Mouse (Mus musculus) left cerebral cortex, postnatal 14 days (tissue): ENCODE results near the gene Ube2m. TPM values are rescaled to one million over a fixed set of nuclear protein-coding genes. Genes with fewer than 3 reads are reported as not detected.

Experiments used
- DNase-seq, 2 experiments: peaks; one replicate each; pipeline ENCODE4 v3.0.0; 2021 to 2022; ENCODE audit warnings: low spot score in 2 of 2, mixed read lengths in 1 of 2
- intact Hi-C: fragments of 180-260 bp; cut with DNase I; formaldehyde crosslinking; loops from one replicate; pipeline ENCODE4 v1.15.1; 2025
- total RNA-seq, 2 experiments: library from RNA; stranded (reverse); gene quantifications; 2 replicates each; pipeline ENCODE4 v1.2.3; 2021

Ube2m gene
- total RNA-seq, 2 experiments from 2014 or later, result 207 to 218 TPM

DNA sequence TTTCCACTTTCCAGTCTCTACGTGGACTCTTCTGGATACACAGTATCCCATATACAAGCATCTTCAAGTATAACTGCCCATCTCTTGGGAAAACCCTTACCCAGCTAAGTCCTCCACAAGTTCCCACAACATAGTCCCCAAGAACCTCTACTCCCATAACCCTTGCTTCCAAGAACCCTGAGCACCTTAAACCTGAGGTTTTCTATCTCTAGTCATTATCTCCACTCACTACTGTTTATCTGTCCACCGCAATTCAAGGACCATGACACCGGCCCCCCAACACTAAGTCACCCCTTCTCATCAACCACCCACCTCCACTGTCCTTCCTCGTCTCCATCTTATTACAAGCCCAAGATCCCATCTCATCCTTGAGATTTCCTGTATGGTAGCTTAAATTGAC, 1.3 kb downstream of the Ube2m start:
- intact Hi-C loops, result no loop called here
- no peak for DNase-seq

DNA sequence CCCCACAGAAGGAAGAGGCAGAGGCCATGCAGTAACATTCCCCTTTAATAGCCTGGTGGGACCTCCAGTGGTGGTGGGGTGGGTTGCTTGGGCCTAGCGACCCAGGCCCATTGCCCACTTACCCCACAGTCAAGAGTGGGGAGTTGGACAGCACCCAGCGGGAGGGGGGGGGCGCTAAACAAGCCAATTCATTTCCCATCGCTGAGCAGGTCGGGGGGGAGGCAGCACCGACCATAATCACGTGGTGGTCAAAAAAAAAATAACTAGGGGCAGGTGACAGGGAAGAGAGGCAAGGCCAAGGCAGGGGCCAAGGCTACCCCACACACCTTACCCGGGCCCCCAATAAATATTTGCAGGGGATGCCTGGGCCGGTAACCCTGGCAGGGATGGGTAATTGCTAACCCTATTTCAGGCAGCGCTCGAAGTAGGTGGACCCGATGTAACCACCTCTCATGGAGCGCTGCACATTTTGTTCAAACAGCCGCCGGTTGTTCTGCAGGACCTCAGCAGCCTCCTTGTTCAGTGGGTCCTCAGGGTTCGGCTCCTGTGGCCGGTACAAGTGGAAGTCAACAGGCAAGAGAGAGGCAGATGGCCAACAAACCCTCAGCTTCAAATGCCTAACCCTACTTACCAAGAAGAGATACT, 2.7 kb downstream of the Ube2m start:
- peak in 1 of 2 experiments; percentile 22 for DNase-seq
- intact Hi-C loops, result no loop called here

DNA sequence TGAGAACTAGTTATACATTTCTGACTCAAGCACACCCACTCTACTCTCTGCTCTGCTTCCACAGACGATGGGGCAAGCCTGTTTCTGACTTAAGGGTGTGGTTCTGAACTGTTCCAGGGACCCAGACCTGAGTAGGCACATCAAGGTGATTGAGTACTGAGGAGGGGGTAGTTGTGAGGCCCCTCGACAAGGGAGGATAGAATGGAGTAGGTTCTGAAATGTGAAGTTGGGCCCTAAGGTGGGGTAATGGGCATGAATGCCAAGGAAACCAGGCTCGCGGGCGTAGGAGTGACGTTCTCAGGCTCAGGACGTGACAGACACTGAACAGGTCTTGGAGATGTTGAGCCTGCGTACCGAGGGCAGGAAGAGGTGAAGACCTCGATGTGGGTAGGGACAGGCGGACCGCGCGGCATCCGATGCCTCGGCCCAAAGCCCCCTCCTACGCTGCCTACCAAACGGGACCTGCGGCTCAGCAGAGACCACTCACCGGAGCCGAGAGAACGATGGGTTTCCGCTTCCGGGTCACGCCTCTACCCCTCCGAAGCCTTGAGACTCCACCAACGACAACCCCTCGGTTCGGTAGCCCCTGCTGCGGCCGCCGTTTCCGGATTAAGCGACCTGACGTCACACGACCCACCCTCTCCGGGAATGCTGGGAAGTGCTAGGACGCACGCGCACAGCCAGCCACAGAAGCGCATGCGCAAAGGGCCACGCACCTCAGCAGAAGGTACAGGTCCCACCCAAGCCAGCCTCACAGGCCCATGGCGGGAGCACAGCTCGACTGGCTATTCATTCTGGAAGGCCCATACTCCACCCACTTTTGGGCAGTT, 3.7 kb downstream of the Ube2m start, which contains the start of gene Chmp2a:
Gene Chmp2a (minus strand): TSS at position 660 of the 830 bp plus-strand sequence.
- peak; percentile 97 to 99 for DNase-seq
- intact Hi-C loops, result no loop called here

DNA sequence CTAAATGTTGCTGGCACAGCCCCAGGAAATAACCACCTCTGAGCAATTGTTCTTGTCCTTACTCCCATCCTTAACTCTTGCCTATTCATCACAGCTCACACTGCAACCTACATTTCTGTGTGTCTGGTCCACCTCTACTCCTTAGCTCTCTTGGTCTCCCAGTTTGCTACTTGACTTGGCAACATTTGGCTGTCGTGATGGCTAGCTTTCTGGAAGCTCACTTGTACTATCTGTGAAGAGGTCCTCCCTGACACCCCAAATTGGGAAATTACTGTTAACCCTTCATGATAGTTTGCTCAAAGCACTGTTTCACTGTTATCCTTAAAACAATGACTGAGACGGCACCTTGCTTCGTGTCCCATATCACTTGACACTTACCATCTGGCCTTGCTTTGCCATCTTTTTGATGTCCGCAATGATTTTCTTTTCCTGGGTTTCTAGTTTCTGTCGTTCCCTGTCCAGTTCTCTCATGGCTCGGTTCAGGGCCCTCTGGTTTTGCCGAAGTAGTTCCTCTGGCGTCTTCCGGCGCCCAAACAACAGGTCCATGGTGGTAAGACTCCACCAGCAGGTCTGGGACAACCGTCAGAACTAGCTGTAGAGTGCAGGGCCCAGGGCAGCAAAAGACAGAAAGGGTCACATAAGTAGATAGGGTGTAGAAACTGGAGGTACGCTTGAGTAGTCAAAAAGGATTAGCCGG, 4.5 kb downstream of the Ube2m start:
- DNase-seq, result peak in 1 of 2 experiments; percentile 10
- intact Hi-C loops, result no loop called here

DNA sequence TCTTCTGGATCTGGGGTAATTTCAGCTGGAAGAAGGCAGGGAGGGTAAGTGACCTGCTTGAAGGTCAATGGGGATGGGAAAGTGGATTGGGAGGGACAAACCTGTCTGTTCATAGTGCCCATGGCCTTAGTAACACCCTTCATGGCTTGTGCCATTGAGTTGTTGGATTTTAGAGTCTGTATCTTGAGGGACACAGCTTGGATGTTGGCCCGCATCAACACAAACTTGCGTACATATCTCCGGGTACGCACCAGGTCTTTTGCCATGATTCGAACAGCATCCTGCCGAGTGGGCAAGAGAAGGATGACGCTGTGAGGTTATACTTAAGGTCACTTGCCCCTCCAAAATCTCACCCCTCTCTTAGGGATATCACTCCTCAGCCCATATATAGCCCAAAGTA, 5.5 kb downstream of the Ube2m start:
- intact Hi-C loops, result no loop called here
- DNase-seq, result no peak

DNA sequence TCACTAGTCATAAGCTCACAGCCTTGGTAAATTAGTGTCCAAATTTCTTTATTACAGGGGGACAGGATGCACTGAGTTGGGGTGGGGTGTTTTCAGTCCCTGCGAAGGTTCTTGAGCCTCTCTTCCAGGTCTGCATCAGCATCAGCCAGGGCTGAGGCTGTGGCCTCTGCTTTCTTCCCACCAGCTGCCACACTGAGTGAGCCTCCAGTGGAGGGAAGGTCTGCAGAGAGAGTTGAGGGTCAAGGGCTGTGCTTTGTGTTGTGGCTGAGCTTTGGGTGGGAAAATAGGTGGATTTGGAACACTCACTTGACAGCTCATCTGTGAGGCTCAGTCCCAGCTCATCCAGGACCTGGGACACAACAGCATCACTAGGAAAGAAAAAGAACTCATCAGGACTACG, 6.1 kb downstream of the Ube2m start:
- no peak for DNase-seq
- intact Hi-C loops, result no loop called here

DNA sequence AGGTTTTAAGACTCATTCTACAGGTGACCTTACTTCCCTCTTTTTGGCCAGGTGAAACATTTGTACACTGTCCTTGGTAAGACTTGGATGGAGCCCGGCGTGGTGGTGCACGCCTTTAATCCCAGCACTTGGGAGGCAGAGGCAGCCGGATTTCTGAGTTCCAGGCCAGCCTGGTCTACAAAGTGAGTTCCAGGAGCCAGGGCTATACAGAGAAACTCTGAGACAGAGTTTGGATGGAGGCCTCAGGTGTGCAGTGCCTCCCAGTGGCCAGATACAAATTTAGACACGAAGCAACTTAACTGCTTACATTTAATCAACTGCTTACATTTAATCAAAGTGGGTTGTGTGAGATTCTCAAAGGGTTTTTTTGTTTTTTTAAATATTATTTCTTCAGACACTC, 7.0 kb downstream of the Ube2m start:
- intact Hi-C loops, result no loop called here
- DNase-seq, result peak in 1 of 2 experiments; percentile 26

DNA sequence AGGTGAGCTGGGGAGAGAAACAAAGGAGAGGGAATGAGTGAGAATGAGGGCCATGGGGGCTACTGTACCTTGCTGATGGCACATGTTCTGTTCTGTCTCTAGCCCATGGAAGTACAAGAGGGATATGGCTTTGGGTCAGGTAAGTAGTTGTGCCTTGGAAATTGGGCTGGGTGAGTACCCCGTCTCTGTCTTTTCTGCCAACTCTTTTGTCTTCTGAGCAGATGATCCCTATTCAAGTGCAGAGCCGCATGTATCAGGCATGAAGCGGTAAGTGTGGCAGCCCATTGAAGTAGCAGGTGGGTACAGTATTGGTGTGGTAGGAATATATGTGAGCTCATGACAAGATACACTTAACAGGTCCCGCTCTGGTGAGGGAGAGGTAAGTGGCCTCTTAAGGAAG, 9.1 kb downstream of the Ube2m start:
- DNase-seq, result no peak
- intact Hi-C loops, result no loop called here

DNA sequence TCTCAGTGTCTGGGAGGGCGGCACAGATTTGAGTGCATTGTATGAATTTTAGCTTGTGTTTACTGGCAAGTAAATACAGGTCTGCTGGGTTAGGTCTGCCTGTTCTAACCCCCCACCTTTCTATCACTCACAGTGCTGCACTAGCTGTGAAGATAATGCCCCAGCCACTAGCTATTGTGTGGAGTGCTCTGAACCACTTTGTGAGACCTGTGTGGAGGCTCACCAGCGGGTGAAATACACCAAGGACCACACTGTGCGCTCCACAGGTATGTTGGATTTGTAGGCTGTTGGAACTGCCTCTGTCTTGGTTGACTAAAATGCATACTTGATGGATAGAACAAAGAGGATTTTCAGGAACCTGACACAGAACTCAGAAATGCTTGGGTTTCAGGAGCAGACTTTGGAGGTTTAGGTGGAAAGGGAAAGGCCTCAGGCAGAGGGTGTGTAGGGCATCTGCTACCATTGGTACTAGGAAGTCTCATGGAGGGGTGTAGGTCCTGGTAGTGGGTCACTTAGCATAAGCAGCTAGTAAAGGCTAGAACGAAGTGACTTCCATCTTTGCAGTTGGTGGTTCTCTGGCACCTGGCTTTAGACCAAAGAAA, 12.5 kb downstream of the Ube2m start:
- intact Hi-C loops, result loop anchor here (2.0 kb wide), 1 partner anchor 17 kb away; no protein-coding TSS in a partner anchor
- DNase-seq, result peak in 1 of 2 experiments; percentile 2

DNA sequence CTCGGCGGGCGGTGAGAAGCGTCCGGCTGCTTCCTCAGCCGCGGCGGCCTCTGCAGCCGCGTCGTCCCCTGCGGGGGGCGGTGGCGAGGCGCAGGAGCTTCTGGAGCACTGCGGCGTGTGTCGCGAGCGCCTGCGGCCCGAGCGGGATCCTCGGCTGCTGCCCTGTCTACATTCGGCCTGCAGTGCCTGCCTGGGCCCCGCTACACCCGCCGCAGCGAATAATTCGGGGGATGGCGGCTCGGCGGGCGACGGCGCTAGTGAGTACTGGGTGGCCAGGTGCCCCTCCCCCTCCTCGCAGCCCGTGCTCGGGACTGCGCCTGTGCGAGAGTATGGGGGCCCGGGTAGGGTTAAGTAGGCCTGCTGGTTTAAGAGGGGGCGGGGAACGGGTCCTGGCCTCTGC, 13.3 kb downstream of the Ube2m start:
- peak; percentile 83 to 89 for DNase-seq
- intact Hi-C loops, result loop anchor here (2.0 kb wide), 1 partner anchor 16 kb away; no protein-coding TSS in a partner anchor

DNA sequence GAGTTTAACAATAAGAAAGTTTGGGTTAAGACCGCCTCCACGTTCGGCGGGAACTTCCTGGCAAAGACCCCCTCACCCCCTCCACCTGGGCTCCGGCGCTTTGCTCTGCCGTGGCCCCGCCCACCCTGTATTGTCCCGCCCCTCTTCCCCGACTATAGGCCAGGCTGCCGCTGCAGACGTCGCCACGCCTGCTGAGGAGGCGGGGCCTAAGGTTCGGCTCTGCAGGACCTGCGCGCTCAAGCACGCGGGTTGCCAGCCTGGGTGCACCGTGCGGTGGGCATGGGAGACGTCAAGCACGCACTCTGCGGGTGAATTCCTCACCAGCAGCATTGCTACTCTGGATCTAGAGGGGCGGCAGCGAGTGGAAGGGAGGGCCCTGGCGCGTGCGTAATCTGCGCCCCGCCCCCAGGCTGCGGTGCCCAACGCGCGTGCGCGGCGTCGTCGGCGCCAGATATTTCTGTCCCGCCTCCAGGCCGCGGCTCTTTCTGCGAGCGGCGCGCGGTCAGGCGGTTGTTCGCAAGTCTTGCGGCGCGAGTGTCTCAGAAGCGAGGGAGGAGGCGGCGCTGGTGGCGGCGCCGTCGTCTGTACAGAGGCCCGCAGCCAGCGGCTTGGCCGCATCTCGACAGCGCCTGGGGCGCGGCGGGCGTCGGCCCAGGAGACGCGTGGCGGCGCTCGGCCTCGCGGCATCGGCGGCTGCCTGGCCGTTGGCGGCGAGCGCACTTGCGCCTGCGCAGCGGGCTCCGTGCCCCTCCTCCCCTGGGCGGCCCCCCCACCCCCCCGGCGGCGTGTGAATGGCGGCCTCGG, 13.9 kb downstream of the Ube2m start:
- intact Hi-C loops, result loop anchor here (2.0 kb wide), 1 partner anchor 15 kb away; no protein-coding TSS in a partner anchor
- peak; percentile 94 to 96 for DNase-seq

DNA sequence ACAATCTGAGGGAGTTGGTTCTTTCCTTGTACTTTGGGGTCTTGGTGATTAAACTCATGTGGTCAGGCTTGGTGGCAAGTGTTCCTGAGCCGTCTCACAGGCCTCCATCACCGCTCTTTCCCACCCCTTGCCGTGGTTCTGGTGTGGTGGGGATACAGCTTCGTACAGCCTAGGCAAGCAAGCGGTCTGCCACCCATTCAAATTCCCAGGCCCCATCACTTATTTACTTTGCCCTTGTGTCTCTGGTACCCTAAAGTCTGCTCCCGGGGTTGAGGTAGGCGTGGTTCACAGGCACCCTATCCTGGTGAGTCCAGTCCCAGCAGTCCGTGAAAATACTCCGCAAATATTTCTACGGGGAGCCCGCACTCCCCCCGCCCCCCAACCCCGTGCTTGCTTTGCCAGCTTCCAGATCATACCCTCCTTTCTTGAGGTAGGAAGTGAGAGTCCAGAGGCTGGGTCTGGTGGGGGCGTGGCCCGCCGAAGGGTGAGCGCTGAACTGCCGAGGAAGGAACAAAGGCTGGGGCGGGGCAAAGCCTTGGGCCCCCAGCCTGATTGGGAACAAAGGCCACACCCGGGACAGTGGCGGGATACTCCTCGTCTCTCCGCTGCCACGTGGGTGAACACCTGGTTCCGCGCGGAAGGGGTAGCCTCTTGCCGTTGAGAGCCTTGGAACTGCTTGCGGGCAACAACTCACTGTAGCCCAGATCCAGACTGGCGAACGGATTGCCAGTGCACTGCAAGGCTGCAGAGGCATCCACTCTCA, 15.1 kb downstream of the Ube2m start:
- intact Hi-C loops, result no loop called here
- peak in 1 of 2 experiments; percentile 26 for DNase-seq

DNA sequence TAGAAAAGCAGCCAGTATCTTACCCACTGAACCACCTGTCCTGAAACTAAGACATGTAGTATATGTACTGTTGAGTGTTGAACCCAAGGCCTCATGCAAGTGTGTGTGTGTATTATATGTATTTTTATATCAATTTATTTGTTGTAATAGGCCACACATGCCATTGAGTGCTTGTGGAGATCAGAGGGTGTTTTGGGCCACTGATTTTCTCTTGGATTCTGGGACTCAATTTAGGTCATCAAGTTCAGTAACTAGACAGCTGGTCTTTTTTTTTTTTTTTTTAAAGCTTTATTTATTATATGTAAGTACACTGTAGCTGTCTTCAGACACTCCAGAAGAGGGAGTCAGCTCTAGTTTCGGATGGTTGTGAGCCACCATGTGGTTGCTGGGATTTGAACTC, 22.9 kb downstream of the Ube2m start:
- intact Hi-C loops, result no loop called here

DNA sequence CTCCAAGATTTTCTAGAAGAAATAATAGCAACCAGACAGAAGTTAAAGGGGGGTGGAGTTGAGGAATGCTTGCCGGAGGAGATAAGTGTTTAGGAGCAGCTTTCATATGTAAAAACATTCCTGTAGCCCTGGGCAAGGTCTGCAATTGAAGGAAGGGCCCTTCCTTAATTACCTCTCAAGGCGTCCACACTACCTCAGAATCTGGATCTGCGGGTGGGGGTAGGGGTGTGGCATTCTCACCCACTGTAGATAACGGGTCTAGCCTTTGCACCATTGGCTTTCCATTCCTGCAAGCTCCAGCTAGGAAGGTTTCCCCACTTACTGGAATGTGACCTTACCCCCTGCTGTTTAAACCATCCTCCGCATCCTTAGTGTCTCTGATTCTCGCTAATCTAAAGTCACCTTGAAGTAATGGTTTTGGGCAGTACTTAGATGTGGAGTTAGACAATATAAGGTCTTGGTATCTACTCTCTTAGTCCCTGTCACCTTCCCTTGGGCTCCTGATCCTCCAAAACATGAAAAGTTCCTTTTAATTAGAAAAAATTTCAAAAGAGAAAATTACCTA, 23.7 kb downstream of the Ube2m start:
- intact Hi-C loops, result no loop called here
- no peak for DNase-seq

More for the DNA sequence above, 22.9 kb downstream of the Ube2m start:
- no peak for DNase-seq

DNA sequence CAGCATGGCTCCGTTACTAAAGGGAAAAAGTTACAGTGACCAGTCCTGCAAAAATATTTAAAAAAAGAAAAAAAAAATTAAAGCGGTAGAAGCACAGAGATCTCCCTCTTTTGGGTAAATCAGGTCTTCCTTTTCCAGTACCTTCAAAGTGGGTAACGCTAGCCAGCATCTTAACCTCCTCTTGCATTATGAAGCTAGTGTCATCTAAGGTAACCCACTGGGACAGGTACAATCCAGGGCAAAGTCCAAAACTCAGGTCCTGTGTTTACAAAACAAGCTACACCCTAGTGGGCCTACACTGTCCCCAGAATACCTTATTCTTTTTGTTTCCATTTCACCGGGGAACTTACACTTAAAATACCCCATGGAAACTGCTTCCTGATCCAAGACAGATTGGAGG, 24.4 kb downstream of the Ube2m start:
- intact Hi-C loops, result no loop called here

DNA sequence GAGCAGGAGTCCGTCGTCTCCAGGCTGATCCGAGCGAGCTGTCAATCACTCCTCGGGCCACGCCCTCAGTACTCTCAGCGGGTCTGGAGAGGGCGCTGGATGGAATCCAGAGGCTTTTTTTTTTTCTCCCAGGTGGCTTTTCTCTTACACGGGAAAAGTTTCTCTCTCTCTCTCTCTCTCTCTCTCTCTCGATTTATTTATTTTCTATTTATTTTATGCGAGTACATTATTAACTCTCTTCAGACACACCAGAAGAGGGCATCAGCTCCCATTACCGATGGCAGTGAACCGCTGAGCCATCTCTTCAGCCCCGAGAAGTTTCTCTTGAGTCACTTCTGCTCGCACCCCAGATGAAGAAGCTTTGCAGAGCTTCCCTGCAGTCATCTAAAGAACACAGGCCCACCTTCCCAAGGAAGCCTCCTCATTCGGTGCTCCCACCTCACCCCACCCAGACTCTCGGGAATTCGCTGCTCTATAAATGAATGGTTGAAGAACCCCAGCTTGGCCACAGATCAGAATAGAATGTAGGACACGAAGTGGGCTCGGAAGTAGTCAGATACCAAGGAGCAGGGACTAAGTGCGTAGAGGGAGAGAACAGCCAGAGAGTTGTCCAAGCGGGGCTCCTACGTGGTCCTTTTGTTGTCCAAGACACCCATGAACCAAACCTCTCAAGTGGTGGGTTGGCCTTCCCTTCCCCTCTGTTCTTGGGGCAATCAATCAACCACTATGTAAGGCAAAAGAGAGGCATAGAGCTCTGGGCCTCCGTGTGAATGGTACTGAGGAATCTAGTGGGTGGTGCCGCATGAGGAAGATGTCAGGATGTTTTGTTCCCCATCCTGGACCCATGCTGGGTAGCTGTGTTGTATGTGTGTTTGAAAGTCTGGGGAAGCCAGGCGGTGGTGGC, 27.8 kb downstream of the Ube2m start, which contains the start of gene Zbtb45:
Gene Zbtb45 (minus strand): TSS at position 30 of the 904 bp plus-strand sequence.
- no peak for DNase-seq
- intact Hi-C loops, result no loop called here

More for the DNA sequence above, 24.4 kb downstream of the Ube2m start:
- no peak for DNase-seq
